Mouse (Mus musculus): ENCODE measurements around the gene Ptger3. TPM values are rescaled to one million over a fixed set of nuclear protein-coding genes. Genes with fewer than 3 reads are reported as not detected.

Ptger3 gene
- total RNA-seq, 2 experiments from 2014 or later, result 2.2 TPM

- no peak for ATAC-seq (ENCODE audit: poor library complexity, severe bottlenecking)
These were observed 16.1 kb downstream of the Ptger3 start for GRCm38 (mm10) chr3:157582626-157583405.

- ATAC-seq (ENCODE audit: poor library complexity, severe bottlenecking), result no peak
These were observed 31.2 kb downstream of the Ptger3 start for GRCm38 (mm10) chr3:157597837-157598379.

- no peak for ATAC-seq (ENCODE audit: poor library complexity, severe bottlenecking)
These were observed 38.2 kb downstream of the Ptger3 start for GRCm38 (mm10) chr3:157604684-157605410.

GRCm38 (mm10) chr3:157605411-157605740 is 38.7 kb downstream of the Ptger3 start:
- ATAC-seq (ENCODE audit: poor library complexity, severe bottlenecking), result no peak

- ATAC-seq (ENCODE audit: poor library complexity, severe bottlenecking), result peak; percentile 67
These were observed 46.9 kb downstream of the Ptger3 start for GRCm38 (mm10) chr3:157613542-157613941.

GRCm38 (mm10) chr3:157616949-157617348 is 50.3 kb downstream of the Ptger3 start:
- ATAC-seq (ENCODE audit: poor library complexity, severe bottlenecking), result peak; percentile 69

GRCm38 (mm10) chr3:157627407-157627806 is 60.7 kb downstream of the Ptger3 start:
- peak; percentile 69 for ATAC-seq (ENCODE audit: poor library complexity, severe bottlenecking)

GRCm38 (mm10) chr3:157630671-157631070 is 64.0 kb downstream of the Ptger3 start:
- ATAC-seq (ENCODE audit: poor library complexity, severe bottlenecking), result no peak

- ATAC-seq (ENCODE audit: poor library complexity, severe bottlenecking), result no peak
These were observed 64.7 kb downstream of the Ptger3 start for GRCm38 (mm10) chr3:157631383-157631782.

- ATAC-seq (ENCODE audit: poor library complexity, severe bottlenecking), result peak; percentile 60
These were observed 67.7 kb downstream of the Ptger3 start for GRCm38 (mm10) chr3:157634431-157634830.

- ATAC-seq (ENCODE audit: poor library complexity, severe bottlenecking), result peak; percentile 68
These were observed 69.0 kb downstream of the Ptger3 start for GRCm38 (mm10) chr3:157635713-157636112.

GRCm38 (mm10) chr3:157636887-157637286 is 70.2 kb downstream of the Ptger3 start:
- no peak; the same call in 1 of the 2 replicates for ATAC-seq (ENCODE audit: poor library complexity, severe bottlenecking)

- ATAC-seq (ENCODE audit: poor library complexity, severe bottlenecking), result no peak
These were observed 70.6 kb downstream of the Ptger3 start for GRCm38 (mm10) chr3:157637341-157637740.

GRCm38 (mm10) chr3:157641634-157642033 is 74.9 kb downstream of the Ptger3 start:
- ATAC-seq (ENCODE audit: poor library complexity, severe bottlenecking), result no peak

GRCm38 (mm10) chr3:157661622-157662021 is 94.9 kb downstream of the Ptger3 start:
- no peak for ATAC-seq (ENCODE audit: poor library complexity, severe bottlenecking)

- no peak for ATAC-seq (ENCODE audit: poor library complexity, severe bottlenecking)
These were observed 97.9 kb downstream of the Ptger3 start for GRCm38 (mm10) chr3:157664486-157665041.

GRCm38 (mm10) chr3:157665471-157665870 is 98.8 kb downstream of the Ptger3 start:
- no peak for ATAC-seq (ENCODE audit: poor library complexity, severe bottlenecking)

- ATAC-seq (ENCODE audit: poor library complexity, severe bottlenecking), result no peak
These were observed 99.5 kb downstream of the Ptger3 start for GRCm38 (mm10) chr3:157666142-157666541.

- ATAC-seq (ENCODE audit: poor library complexity, severe bottlenecking), result no peak
These were observed 119.4 kb downstream of the Ptger3 start for GRCm38 (mm10) chr3:157686105-157686504.

GRCm38 (mm10) chr3:157688419-157689162 is 121.9 kb downstream of the Ptger3 start:
- no peak for ATAC-seq (ENCODE audit: poor library complexity, severe bottlenecking)

Measured in megakaryocyte, adult 5-6 weeks (primary cell).